Mouse (Mus musculus) kidney, adult 2 months (tissue): ENCODE measurements around the gene Sh3rf1.

Experiments used
- CTCF ChIP-seq: fragments of 200-500 bp; conservative IDR thresholded peaks from 2 replicates; pipeline ENCODE4 v1.5.1; 2011; ENCODE audit warnings: low read depth, mild to moderate bottlenecking, control low read depth, low read length, moderate library complexity, mixed read lengths; ENCODE audit not compliant: insufficient read depth, insufficient read length
- POLR2A ChIP-seq: fragments of 200-500 bp; IDR thresholded peaks from one replicate; pipeline ENCODE4 v1.6.1; 2011; ENCODE audit warnings: low read depth, low read length, control low read depth

DNA sequence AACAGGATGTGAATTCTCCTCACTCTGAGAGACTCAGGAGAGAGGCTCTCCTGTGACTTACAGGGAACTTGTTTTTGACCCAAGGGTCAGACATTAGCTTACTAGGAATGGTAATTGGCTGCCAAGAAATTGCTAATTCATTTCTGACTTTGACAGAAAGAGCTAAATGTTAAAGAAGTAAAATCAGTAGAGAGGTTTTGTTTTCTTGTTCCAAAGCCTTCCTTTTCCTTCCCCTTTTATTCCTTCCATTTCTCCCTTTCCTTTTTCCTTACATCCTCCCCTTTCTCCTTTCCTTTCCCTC, 213.6 kb downstream of the Sh3rf1 start:
- no peak for TF ChIP-seq POLR2A
- TF ChIP-seq CTCF: no peak
